Mouse (Mus musculus) heart, embryonic 10.5 days (tissue): Measurements from ENCODE around the gene Sema4g. TPM values are rescaled to one million over a fixed set of nuclear protein-coding genes. Genes with fewer than 3 reads are reported as not detected.
A peak's percentile ranks its signal among the peaks of the same experiment; 100 is the strongest.

Experiments used
- DNase-seq: peaks from one replicate; pipeline ENCODE4 v3.0.0-alpha.2; 2017; ENCODE audit warnings: low spot score
- H3K27ac ChIP-seq: fragments of 300-500 bp; sonication (generic); 2 replicates; pipeline ENCODE4 v1.5.1; 2016; ENCODE audit warnings: mild to moderate bottlenecking
- H3K27me3 ChIP-seq: fragments of 300-500 bp; sonication (generic); 2 replicates; pipeline ENCODE4 v1.6.1; 2016; ENCODE audit warnings: mild to moderate bottlenecking; ENCODE audit not compliant: poor library complexity, insufficient read depth, severe bottlenecking
- H3K36me3 ChIP-seq: fragments of 300-500 bp; sonication (generic); 2 replicates; pipeline ENCODE4 v1.6.1; 2016; ENCODE audit warnings: mild to moderate bottlenecking, moderate library complexity
- H3K4me1 ChIP-seq: fragments of 300-500 bp; sonication (generic); 2 replicates; pipeline ENCODE4 v1.6.1; 2016; ENCODE audit warnings: mild to moderate bottlenecking
- H3K4me3 ChIP-seq: fragments of 300-500 bp; sonication (generic); 2 replicates; pipeline ENCODE4 v1.5.1; 2016; ENCODE audit warnings: mild to moderate bottlenecking, moderate library complexity
- H3K9me3 ChIP-seq: fragments of 300-500 bp; sonication (generic); 2 replicates; pipeline ENCODE4 v1.6.1; 2016; ENCODE audit warnings: mild to moderate bottlenecking, moderate library complexity
- WGBS: fragments of 180-500 bp; shearing (Covaris S2); methylation state at CpG from one replicate; pipeline ENCODE4 v1.1.7; 2016; 5-methylcytosine and 5-hydroxymethylcytosine counted together
- polyA plus RNA-seq: library from polyadenylated mRNA; unstranded; fragments of >200 nt; fragmentation: Nextera tagmentation; extraction: Ambion mirVana; gene quantifications from 2 replicates; pipeline ENCODE4 v1.2.1, GENCODE M21; 2016

Sema4g gene
- polyA plus RNA-seq, 1 experiment from 2014 or later = 3.4 TPM

DNA sequence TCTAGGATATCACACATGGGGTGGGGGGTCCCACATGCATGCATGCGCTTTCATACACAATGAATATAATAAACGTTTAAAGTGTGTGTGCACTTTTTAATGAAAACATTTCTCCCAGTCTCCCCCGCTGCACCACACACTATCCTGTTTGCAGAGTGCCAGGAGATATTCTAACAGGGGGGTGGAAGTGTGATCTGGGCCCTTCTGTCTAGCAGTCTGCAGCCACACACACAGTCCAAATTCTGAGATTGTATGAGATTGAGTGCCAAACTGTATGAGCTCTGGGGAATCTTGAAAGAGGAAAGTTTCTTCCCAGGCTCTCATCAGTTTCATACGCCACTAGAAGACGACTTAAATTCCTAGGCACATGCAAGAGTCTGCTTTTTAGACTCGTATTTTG is 1.1 kb upstream of the Sema4g start:
- Histone ChIP-seq H3K36me3 (peaks cover 8% of the 10 kb centered on the region; the same call in 1 of the 2 replicates), H3K4me3 (no peak overlapping the region), H3K9me3 (no peaks in the 10 kb centered on the region), H3K27ac (no peak overlapping the region), H3K27me3 (peaks cover 20% of the 10 kb centered on the region; the same call in 1 of the 2 replicates), H3K4me1 (peaks cover 51% of the 10 kb centered on the region)
- DNase-seq = no peak
- WGBS = 67% methylated on average over 6 of the region's 6 CpGs

DNA sequence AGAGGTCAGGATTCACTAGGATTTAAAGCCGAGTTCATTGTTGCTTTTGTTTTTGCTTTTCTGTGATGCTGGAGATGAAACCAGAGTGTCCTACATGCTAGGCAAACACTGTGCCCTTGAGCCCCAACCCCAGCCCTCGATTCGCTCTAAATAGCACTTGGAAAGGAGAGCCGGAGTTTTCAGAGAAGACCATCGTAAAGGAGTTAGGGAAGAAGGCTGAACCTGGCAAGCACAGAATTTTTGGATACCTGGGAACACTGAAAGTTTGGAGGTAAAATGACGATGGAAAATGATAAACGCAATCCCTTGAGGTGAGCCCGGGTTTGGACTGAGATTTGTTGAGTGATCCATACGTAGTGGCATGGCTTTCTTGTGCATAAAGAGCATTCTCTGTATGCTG is 580 bp upstream of the Sema4g start:
- no peak for DNase-seq
- Histone ChIP-seq H3K27ac (no peak overlapping the region), H3K36me3 (peaks cover 5% of the 10 kb centered on the region; the same call in 1 of the 2 replicates), H3K4me3 (peak overlapping the region; percentile 75), H3K4me1 (peaks cover 51% of the 10 kb centered on the region), H3K9me3 (no peaks in the 10 kb centered on the region), H3K27me3 (peaks cover 20% of the 10 kb centered on the region; the same call in 1 of the 2 replicates)
- WGBS = 26% methylated on average over 9 of the region's 9 CpGs

DNA sequence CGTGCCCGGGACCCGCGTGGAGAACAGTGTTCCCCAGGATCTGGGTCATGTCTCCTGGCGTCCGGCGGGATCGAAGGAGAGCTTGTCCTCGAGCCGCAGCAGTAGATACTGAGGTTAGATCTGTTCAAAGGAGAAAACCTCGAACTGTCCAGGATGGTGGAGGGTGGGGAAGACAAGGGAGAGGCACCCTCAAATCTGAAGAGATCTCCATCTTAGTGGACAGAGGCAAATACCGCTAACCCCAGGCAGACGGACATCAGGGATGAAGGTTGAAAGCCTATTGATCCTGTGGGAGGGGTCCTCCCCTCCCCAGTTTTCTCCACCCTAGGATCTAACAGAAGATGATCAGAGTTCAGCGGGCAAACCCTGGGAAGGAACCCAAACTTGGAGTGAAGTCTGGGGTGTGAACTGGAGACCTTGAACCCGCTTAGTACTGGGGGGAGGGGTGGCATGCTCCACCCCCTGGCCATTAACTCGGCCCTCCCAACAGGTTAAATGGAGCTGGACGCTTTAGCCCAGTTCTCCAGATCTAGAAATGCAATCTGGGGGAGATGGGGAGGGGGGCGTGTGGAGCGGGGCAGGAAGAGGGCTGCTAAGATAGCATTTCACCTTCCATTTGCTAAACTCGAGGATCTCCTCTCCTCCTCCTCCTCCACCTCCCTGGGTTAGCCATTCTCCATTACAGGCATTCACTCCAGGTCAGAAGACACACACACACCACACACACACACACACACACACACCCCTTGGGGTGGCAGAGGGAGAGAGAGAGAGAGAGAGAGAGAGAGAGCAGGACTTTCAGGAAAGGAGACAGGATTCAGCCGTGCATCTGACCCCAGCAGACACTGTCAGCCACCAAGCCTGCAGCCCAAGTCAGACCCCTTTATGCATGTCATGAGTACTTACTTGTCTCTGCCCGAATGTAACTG is 930 bp downstream of the Sema4g start:
- Histone ChIP-seq H3K9me3 (no peaks in the 10 kb centered on the region), H3K4me1 (peaks cover 51% of the 10 kb centered on the region), H3K27me3 (peaks cover 20% of the 10 kb centered on the region; the same call in 1 of the 2 replicates), H3K36me3 (0 out of 2 replicates have a peak, but pooled peaks cover 5% of the 10 kb centered on the region), H3K4me3 (peak overlapping the region; percentile 75), H3K27ac (peak overlapping the region; percentile 86)
- DNase-seq = no peak
- 7% methylated on average over 22 of the region's 22 CpGs for WGBS

DNA sequence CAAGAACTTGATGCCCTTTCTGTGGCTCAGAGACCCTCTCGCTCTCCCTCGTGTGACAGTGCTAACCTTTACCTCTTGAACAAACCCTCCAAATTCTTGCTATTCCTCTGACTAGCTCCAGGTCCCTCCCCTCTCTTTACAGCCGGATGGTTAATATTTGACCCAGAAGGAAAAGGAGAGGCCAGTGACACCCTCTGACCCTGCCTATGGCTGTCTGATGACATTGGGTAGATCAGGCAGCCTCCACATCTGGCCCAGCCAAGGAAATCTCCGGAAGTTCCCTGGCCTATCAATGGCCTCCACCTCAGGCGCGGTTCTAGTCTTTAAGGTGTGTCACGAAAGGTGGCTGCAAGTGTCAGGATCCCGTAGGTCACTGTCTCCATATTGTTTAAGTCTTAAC is 2.1 kb downstream of the Sema4g start:
- WGBS = 79% methylated on average over 8 of the region's 8 CpGs
- H3K9me3 ChIP-seq = no peaks in the 10 kb centered on the region
- no peak overlapping the region for H3K4me3 ChIP-seq
- H3K4me1 ChIP-seq = peaks cover 44% of the 10 kb centered on the region
- no peak overlapping the region for H3K27ac ChIP-seq
- no peak for DNase-seq
- H3K27me3 ChIP-seq = peaks cover 20% of the 10 kb centered on the region; the same call in 1 of the 2 replicates
- H3K36me3 ChIP-seq = 0 out of 2 replicates have a peak, but pooled peaks cover 5% of the 10 kb centered on the region

DNA sequence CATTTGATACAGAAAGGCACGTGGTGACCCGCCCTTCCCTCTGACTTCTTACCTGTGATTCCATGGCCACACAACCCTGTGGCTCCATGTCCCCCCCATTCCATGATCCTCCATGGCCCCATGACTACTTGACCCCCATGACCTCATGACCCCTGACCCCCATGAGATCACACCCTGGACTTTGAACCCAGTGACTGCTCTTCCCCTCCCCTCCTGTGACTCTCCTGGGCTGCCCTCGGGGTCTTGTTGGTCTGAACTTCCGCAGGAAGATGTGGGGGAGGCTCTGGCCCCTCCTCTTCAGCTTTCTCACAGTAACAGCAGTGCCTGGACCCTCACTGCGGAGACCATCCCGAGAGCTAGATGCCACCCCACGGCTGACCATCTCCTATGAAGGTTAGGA is 3.3 kb downstream of the Sema4g start:
- H3K36me3 ChIP-seq = 0 out of 2 replicates have a peak, but pooled peaks cover 5% of the 10 kb centered on the region
- DNase-seq = no peak
- peaks cover 20% of the 10 kb centered on the region; the same call in 1 of the 2 replicates for H3K27me3 ChIP-seq
- peaks cover 44% of the 10 kb centered on the region for H3K4me1 ChIP-seq
- H3K27ac ChIP-seq = peak overlapping the region; percentile 36; the same call in 1 of the 2 replicates
- H3K4me3 ChIP-seq = 0 out of 2 replicates have a peak overlapping the region, but pooled peaks have one; percentile 22
- H3K9me3 ChIP-seq = no peaks in the 10 kb centered on the region
- 40% methylated on average over 7 of the region's 7 CpGs for WGBS

DNA sequence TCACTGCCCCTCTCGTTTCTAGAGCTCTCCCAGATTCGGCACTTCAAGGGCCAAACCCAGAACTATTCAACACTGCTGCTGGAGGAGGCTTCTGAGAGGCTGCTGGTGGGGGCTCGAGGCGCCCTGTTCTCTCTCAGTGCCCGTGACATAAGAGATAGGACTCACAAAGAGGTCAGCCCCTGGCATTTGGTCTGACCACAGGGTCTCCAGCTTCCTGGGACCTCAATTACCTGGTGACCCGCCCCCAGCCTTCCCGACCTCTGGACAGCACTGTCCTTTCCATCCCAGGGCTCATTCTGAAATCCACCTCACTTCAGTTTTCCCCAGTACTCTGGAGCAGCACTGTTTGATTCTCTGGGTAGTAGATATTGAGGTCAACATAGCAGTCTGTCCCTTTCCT is 3.8 kb downstream of the Sema4g start:
- Histone ChIP-seq H3K27me3 (peaks cover 20% of the 10 kb centered on the region; the same call in 1 of the 2 replicates), H3K9me3 (no peaks in the 10 kb centered on the region), H3K27ac (peak overlapping the region; percentile 36; the same call in 1 of the 2 replicates), H3K4me3 (0 out of 2 replicates have a peak overlapping the region, but pooled peaks have one; percentile 22), H3K36me3 (0 out of 2 replicates have a peak, but pooled peaks cover 8% of the 10 kb centered on the region), H3K4me1 (peaks cover 44% of the 10 kb centered on the region)
- DNase-seq = peak; percentile 72
- 43% methylated on average over 7 of the region's 7 CpGs for WGBS

DNA sequence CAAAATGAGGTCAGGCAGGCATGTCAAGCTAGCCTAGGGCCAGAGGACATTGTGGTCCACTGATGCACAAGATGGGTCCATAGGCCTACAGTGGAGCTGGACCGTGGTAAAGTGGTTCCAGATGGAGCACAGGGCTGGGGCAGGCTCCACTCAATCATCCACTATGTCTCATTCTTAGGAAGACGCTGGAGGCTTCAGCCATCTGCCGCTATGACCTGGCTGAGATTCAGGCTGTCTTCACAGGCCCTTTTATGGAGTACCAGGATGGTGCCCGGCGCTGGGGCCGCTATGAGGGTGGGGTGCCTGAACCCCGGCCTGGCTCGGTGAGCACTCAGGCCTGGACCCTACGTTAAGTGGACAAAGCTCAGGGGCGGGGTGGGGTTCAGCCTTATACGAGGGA is 8.9 kb downstream of the Sema4g start:
- no peaks in the 10 kb centered on the region for H3K9me3 ChIP-seq
- H3K27ac ChIP-seq = no peak overlapping the region
- no peak overlapping the region for H3K4me3 ChIP-seq
- DNase-seq = no peak
- H3K36me3 ChIP-seq = peaks cover 22% of the 10 kb centered on the region
- 82% methylated on average over 11 of the region's 11 CpGs for WGBS
- peaks cover under 1% of the 10 kb centered on the region; the same call in 1 of the 2 replicates for H3K4me1 ChIP-seq
- no peaks in the 10 kb centered on the region for H3K27me3 ChIP-seq

DNA sequence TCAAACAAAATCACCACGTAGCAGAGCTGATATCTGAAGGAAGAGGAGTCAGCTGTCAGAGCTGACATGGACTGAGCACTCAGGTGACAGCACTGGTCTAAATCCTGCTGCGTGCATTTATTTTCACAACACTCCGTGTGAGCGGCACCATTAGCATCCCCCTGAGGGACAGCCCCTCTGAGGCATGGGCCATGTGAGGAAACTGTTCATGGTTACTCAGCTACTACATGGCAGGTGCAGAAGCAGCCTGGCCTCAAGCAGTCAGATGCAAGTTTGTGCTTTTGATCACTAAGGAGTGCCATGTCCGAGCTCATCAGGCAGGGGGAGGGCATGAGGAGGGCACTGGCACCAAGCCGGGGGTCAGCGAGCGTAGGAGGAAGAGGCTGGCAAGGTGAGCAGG is 10.7 kb downstream of the Sema4g start:
- no peaks in the 10 kb centered on the region for H3K9me3 ChIP-seq
- H3K27ac ChIP-seq = no peak overlapping the region
- H3K36me3 ChIP-seq = peaks cover 40% of the 10 kb centered on the region
- H3K4me1 ChIP-seq = no peaks in the 10 kb centered on the region
- H3K4me3 ChIP-seq = no peak overlapping the region
- 83% methylated on average over 8 of the region's 8 CpGs for WGBS
- no peaks in the 10 kb centered on the region for H3K27me3 ChIP-seq
- DNase-seq = no peak

DNA sequence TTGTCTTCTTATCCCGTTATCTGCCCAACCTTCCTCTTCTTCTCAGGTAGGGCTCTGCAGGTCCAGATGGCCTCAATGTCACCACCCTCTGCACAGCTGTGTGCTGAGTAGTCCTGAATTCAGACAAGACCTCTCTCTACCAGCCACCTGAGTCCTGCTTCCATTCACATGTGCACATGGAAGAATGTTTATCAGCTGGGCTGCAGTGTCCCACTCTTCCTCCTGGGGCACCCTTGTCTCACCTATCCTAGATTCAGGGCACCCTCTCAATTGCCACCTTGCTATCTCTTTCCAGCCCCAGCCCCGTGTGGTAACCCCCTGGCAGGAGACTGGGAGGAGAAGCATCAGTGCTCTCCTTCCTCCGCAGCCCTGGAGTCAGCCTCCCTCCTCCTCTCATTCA is 13.4 kb downstream of the Sema4g start:
- no peaks in the 10 kb centered on the region for H3K27me3 ChIP-seq
- DNase-seq = no peak
- H3K36me3 ChIP-seq = peaks cover 41% of the 10 kb centered on the region
- WGBS = 52% methylated on average over 3 of the region's 3 CpGs
- H3K27ac ChIP-seq = no peak overlapping the region
- H3K4me1 ChIP-seq = peaks cover 13% of the 10 kb centered on the region
- H3K4me3 ChIP-seq = no peak overlapping the region
- no peaks in the 10 kb centered on the region for H3K9me3 ChIP-seq

DNA sequence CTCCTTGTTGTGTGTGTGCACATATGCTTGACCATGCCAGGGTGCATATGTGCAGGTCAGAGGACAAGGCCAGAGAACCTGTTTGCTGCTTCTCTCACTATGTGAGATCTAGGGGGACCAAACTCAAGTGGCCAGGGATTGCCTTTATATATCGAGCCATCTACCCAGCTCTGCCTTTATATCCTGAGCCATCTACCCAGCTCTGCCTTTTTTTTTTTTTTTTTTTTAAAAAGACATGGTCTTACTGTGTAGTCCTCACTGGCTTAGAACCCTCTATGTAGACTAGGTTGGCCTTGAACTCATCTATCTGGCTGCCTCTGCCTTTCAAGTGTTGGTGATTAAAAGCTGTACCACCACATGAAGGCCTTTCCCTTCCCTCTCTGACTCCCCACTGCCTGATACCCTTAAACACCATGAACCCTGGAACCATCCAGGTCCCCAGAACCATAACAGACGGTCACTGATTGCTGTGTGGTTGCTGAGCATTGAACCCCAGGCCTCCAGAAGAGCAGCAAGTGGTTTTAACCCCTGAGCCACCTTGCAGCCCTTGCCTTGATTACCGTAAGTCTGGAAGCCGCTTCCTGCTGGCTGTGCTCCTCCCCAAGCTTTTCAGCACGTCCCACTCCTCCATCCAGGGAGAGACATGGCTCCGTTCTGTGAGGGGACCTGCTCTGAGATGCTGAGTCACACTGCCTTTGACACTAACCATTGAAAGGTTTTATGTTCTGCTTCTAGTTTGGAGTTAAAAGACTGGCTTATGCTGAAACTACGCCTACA is 15.0 kb downstream of the Sema4g start:
- no peak overlapping the region for H3K4me3 ChIP-seq
- no peaks in the 10 kb centered on the region for H3K9me3 ChIP-seq
- H3K27ac ChIP-seq = no peak overlapping the region
- peaks cover 47% of the 10 kb centered on the region for H3K36me3 ChIP-seq
- no peaks in the 10 kb centered on the region for H3K27me3 ChIP-seq
- 86% methylated on average over 7 of the region's 7 CpGs for WGBS
- H3K4me1 ChIP-seq = peaks cover 24% of the 10 kb centered on the region
- no peak for DNase-seq

DNA sequence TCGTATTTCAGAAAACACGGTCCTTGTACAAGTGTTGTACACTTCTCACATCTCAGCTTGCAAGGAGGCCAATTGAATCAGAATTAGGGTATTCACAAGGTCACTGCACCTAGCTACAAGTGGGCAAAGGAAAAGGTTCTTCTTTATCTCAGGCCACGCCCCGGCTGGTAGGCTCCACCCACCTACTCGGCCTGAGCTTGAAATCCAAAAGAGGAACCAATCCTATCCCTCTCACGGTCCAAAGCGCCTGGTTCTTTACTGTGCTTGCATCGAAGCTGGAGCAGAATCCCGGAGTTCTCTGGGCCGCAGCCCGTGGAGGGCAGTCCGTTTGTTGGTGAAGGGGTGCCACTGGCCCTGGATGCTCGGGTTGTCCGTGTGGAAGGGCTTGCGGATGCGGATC is 16.5 kb downstream of the Sema4g start, which contains the start of gene Twnk:
Twnk (plus strand) TSS at position 220 of the 400 bp plus-strand sequence.
- H3K36me3 ChIP-seq = peaks cover 57% of the 10 kb centered on the region
- peak within 1 kb of the TSS; percentile 91 for H3K4me3 ChIP-seq
- H3K27ac ChIP-seq = peak within 1 kb of the TSS; percentile 88
- peaks cover 24% of the 10 kb centered on the region for H3K4me1 ChIP-seq
- no peaks in the 10 kb centered on the region for H3K27me3 ChIP-seq
- DNase-seq = no peak
- WGBS = 12% methylated on average over 16 of the region's 16 CpGs
- H3K9me3 ChIP-seq = no peaks in the 10 kb centered on the region

DNA sequence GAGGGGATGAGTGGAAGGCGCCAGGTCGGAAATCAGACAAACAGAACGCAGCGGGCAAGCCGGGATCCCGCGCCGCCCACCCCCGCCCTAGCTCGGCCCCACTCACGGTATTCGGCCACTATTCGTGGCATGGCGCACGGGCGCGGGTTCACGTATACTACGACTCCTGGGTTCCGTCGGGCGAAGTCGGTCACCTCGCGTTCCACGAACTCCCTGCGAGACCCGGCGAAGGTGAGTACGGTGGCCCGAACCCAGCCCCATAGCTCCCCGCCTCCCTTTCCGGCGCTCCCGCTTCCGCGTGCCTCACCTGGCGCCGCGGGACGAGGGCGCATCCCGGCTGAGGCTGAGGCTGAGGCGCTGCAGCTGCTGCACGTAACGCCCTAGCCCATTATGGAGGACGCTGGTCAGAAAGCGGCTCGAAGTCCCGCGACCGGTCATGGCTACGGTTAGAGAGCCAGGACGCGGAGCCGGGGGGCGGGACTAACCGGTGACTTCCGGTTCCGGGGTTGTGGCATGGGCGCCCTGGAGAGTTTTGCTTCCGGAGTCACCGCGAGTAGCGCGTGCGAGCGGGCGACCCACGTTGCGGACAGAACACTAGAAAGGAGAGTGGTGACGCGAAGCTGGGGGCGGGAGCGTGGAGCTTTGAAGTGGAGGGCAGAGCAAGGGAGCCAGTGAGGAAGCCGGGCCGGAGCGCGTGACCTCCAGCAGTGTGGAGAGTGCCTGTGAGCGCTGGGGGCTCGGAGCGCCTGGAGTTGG is 17.2 kb downstream of the Sema4g start, which contains the start of gene Mrpl43:
Mrpl43 (minus strand) TSS at position 486 of the 756 bp plus-strand sequence.
- WGBS = under 1% methylated on average over 82 of the region's 82 CpGs
- Histone ChIP-seq H3K4me3 (peak within 1 kb of the TSS; percentile 91), H3K4me1 (peaks cover 24% of the 10 kb centered on the region), H3K27me3 (no peaks in the 10 kb centered on the region), H3K27ac (peak within 1 kb of the TSS; percentile 88), H3K36me3 (peaks cover 57% of the 10 kb centered on the region), H3K9me3 (no peaks in the 10 kb centered on the region)
- DNase-seq = peak; percentile 98
